Mouse (Mus musculus) MEL (cell line): ENCODE data around the gene Wwc2. TPM values are rescaled to one million over a fixed set of nuclear protein-coding genes. Genes with fewer than 3 reads are reported as not detected.

ENCODE experiments used
- DNase-seq: peaks from one replicate; pipeline ENCODE4 v3.0.0; 2011; ENCODE audit warnings: low read depth, low spot score
- H3K27ac ChIP-seq: 2 replicates; pipeline ENCODE4 v1.5.1; 2012; ENCODE audit warnings: low read depth, mild to moderate bottlenecking, control low read depth, low read length, moderate library complexity; ENCODE audit not compliant: control insufficient read depth
- H3K27me3 ChIP-seq, 2 experiments: fragments of 150-350 bp in 1 of 2; sonication (generic) in 1 of 2; 2 replicates each; pipeline ENCODE4 v1.6.1; 2012; ENCODE audit warnings: low read length in 2 of 2, mild to moderate bottlenecking in 2 of 2, improper control_type of control experiment in 1 of 2, moderate library complexity in 1 of 2; ENCODE audit not compliant: insufficient read depth in 2 of 2, control insufficient read depth in 1 of 2
- H3K36me3 ChIP-seq, 2 experiments: 2 replicates each; pipeline ENCODE4 v1.6.1; 2012 to 2014; ENCODE audit warnings: low read length in 2 of 2, improper control_type of control experiment in 1 of 2, inconsistent platforms in 1 of 2, mild to moderate bottlenecking in 1 of 2; ENCODE audit not compliant: insufficient read depth in 2 of 2, control insufficient read depth in 1 of 2
- H3K4me1 ChIP-seq, 2 experiments: fragments of 150-350 bp in 1 of 2; sonication (generic) in 1 of 2; 2 replicates each; pipeline ENCODE4 v1.6.1; 2012; ENCODE audit warnings: low read length in 2 of 2, improper control_type of control experiment in 1 of 2, mild to moderate bottlenecking in 1 of 2; ENCODE audit not compliant: insufficient read depth in 2 of 2, control insufficient read depth in 1 of 2
- H3K4me3 ChIP-seq, 2 experiments: fragments of 150-350 bp in 1 of 2; sonication (generic) in 1 of 2; 2 replicates each; pipeline ENCODE4 v1.5.1; 2012; ENCODE audit warnings: low read depth in 2 of 2, low read length in 2 of 2, mild to moderate bottlenecking in 2 of 2, moderate library complexity in 2 of 2, control low read depth in 1 of 2, improper control_type of control experiment in 1 of 2; ENCODE audit not compliant: control insufficient read depth in 1 of 2, insufficient read depth in 1 of 2
- H3K79me2 ChIP-seq: 2 replicates; pipeline ENCODE4 v1.6.1; 2012; ENCODE audit warnings: mild to moderate bottlenecking, low read length, moderate library complexity; ENCODE audit not compliant: control insufficient read depth, poor library complexity, insufficient read depth
- H3K9ac ChIP-seq: 2 replicates; pipeline ENCODE4 v1.6.1; 2012; ENCODE audit warnings: low read depth, mild to moderate bottlenecking, control low read depth, low read length, moderate library complexity; ENCODE audit not compliant: control insufficient read depth, poor library complexity, severe bottlenecking
- H3K9me3 ChIP-seq: fragments of 150-350 bp; sonication (generic); replicated peaks from 2 replicates; pipeline ENCODE4 v1.6.1; 2012; ENCODE audit warnings: mild to moderate bottlenecking, low read length, improper control_type of control experiment, moderate library complexity; ENCODE audit not compliant: insufficient read depth
- BHLHE40 ChIP-seq: IDR thresholded peaks from 2 replicates; pipeline ENCODE4 v1.6.1; 2012; ENCODE audit warnings: low read depth, mild to moderate bottlenecking, inconsistent platforms, low read length, improper control_type of control experiment, borderline replicate concordance
- CHD2 ChIP-seq: IDR thresholded peaks from 2 replicates; pipeline ENCODE4 v1.6.1; 2011; ENCODE audit warnings: low read length, improper control_type of control experiment
- E2F4 ChIP-seq: IDR thresholded peaks from 2 replicates; pipeline ENCODE4 v1.6.1; 2011; ENCODE audit warnings: low read depth, low read length, improper control_type of control experiment, borderline replicate concordance
- ELF1 ChIP-seq: IDR thresholded peaks from 2 replicates; pipeline ENCODE4 v1.6.1; 2014; ENCODE audit warnings: low read depth, mild to moderate bottlenecking, inconsistent platforms, low read length, improper control_type of control experiment, moderate library complexity
- GATA1 ChIP-seq: IDR thresholded peaks from 2 replicates; pipeline ENCODE4 v1.6.1; 2011; ENCODE audit warnings: low read depth, low read length, improper control_type of control experiment
- HCFC1 ChIP-seq: IDR thresholded peaks from 2 replicates; pipeline ENCODE4 v1.6.1; 2012; ENCODE audit warnings: low read depth, mild to moderate bottlenecking, inconsistent platforms, low read length, improper control_type of control experiment, moderate library complexity
- JUND ChIP-seq: IDR thresholded peaks from 2 replicates; pipeline ENCODE4 v1.6.1; 2011; ENCODE audit warnings: low read depth, mild to moderate bottlenecking, improper control_type of control experiment, low read length
- KAT2A ChIP-seq: conservative IDR thresholded peaks from 2 replicates; pipeline ENCODE4 v1.6.1; 2012; ENCODE audit warnings: low read depth, low read length, improper control_type of control experiment, inconsistent platforms
- MAZ ChIP-seq: IDR thresholded peaks from 2 replicates; pipeline ENCODE4 v1.6.1; 2012; ENCODE audit warnings: low read depth, mild to moderate bottlenecking, inconsistent platforms, low read length, improper control_type of control experiment
- MXI1 ChIP-seq: IDR thresholded peaks from 2 replicates; pipeline ENCODE4 v1.6.1; 2011; ENCODE audit warnings: mild to moderate bottlenecking, low read depth, low read length, improper control_type of control experiment
- MYB ChIP-seq: IDR thresholded peaks from 2 replicates; pipeline ENCODE4 v1.6.1; 2011; ENCODE audit warnings: mild to moderate bottlenecking, low read depth, low read length, improper control_type of control experiment
- MYC ChIP-seq: IDR thresholded peaks from 2 replicates; pipeline ENCODE4 v1.6.1; 2011; ENCODE audit warnings: low read depth, mild to moderate bottlenecking, low read length, improper control_type of control experiment, moderate library complexity
- POLR2AphosphoS2 ChIP-seq: IDR thresholded peaks from 2 replicates; pipeline ENCODE4 v1.6.1; 2011; ENCODE audit warnings: low read length, improper control_type of control experiment
- SIN3A ChIP-seq: IDR thresholded peaks from 2 replicates; pipeline ENCODE4 v1.6.1; 2012; ENCODE audit warnings: low read length, improper control_type of control experiment, inconsistent platforms
- TBP ChIP-seq: IDR thresholded peaks from 2 replicates; pipeline ENCODE4 v1.8.0; 2011; ENCODE audit warnings: low read depth, low read length, improper control_type of control experiment
- TCF12 ChIP-seq: IDR thresholded peaks from 2 replicates; pipeline ENCODE4 v1.6.1; 2014; ENCODE audit warnings: low read depth, mild to moderate bottlenecking, inconsistent platforms, low read length, improper control_type of control experiment, moderate library complexity
- ZC3H11A ChIP-seq: IDR thresholded peaks from 2 replicates; pipeline ENCODE4 v1.6.1; 2012; ENCODE audit warnings: low read depth, mild to moderate bottlenecking, inconsistent platforms, low read length, improper control_type of control experiment
- ZNF384 ChIP-seq: IDR thresholded peaks from 2 replicates; pipeline ENCODE4 v1.6.1; 2012; ENCODE audit warnings: low read depth, mild to moderate bottlenecking, inconsistent platforms, low read length, improper control_type of control experiment
- polyA plus RNA-seq, 2 experiments: library from polyadenylated mRNA; stranded (reverse) in 1 of 2; unstranded in 1 of 2; fragments of >175 nt in 1 of 2; fragments of >200 nt in 1 of 2; gene quantifications; 2 replicates each; pipeline versions ENCODE4 v1.2.1 to v1.2.4; 2012; ENCODE audit warnings: low replicate concordance in 2 of 2, low read depth in 1 of 2; ENCODE audit not compliant: insufficient read length in 2 of 2, insufficient read depth in 1 of 2, missing spikeins in 1 of 2
- total RNA-seq: library from RNA; depleted of rRNA; stranded (reverse); fragments of 300-350 nt; gene quantifications from 2 replicates; pipeline ENCODE4 v1.2.3, GENCODE M21; 2012

Gene Wwc2
- total and polyA plus RNA-seq, 3 experiments = 7.5 to 14.8 TPM; not detected in 1

GRCm38 (mm10) chr8:47852737-47853136 is 138.0 kb downstream of the Wwc2 start:
- no peak overlapping the region for H3K9ac ChIP-seq
- H3K79me2 ChIP-seq = no peaks in the 10 kb centered on the region
- TF ChIP-seq KAT2A (no peak), CHD2 (no peak), E2F4 (no peak), POLR2AphosphoS2 (no peak), ZNF384 (no peak), MAZ (no peak), BHLHE40 (no peak), HCFC1 (no peak)
- H3K27me3 ChIP-seq = no peaks in the 10 kb centered on the region
- H3K4me3 ChIP-seq = no peak overlapping the region
- no peaks in the 10 kb centered on the region; a peak in 2 of 4 replicates for H3K36me3 ChIP-seq
- H3K27ac ChIP-seq = no peak overlapping the region
- no peaks in the 10 kb centered on the region for H3K4me1 ChIP-seq
- DNase-seq = no peak
- H3K9me3 ChIP-seq = no peaks in the 10 kb centered on the region

GRCm38 (mm10) chr8:47851824-47852502 is 138.8 kb downstream of the Wwc2 start:
- Histone ChIP-seq H3K4me1 (no peaks in the 10 kb centered on the region), H3K79me2 (no peaks in the 10 kb centered on the region), H3K9me3 (no peaks in the 10 kb centered on the region), H3K9ac (no peak overlapping the region), H3K36me3 (no peaks in the 10 kb centered on the region; a peak in 2 of 4 replicates), H3K4me3 (no peak overlapping the region), H3K27me3 (no peaks in the 10 kb centered on the region), H3K27ac (no peak overlapping the region)
- no peak for TF ChIP-seq GATA1
- TF ChIP-seq TBP = no peak
- TF ChIP-seq ZNF384 = no peak
- TF ChIP-seq ELF1 = no peak
- TF ChIP-seq MYC = no peak
- no peak for TF ChIP-seq SIN3A
- TF ChIP-seq MYB = no peak
- no peak for TF ChIP-seq MXI1
- TF ChIP-seq HCFC1 = no peak
- TF ChIP-seq JUND = no peak
- TF ChIP-seq TCF12 = no peak
- no peak for TF ChIP-seq ZC3H11A
- DNase-seq = no peak
